Mouse (Mus musculus) heart, adult 2 months (tissue): ENCODE results near the gene F10. TPM values are rescaled to one million over a fixed set of nuclear protein-coding genes. Genes with fewer than 3 reads are reported as not detected.
"Not testable (repeated sequence)": the region's sequence is repeated elsewhere in the genome, so short reads cannot be mapped to it uniquely, and the experiment has no call there.

ENCODE experiments used
- DNase-seq, 2 experiments: peaks; one replicate each; pipeline ENCODE4 v3.0.0; 2021
- H3K27ac ChIP-seq: fragments of 200-600 bp; 2 replicates; pipeline ENCODE4 v1.8.1; 2022
- H3K27me3 ChIP-seq: fragments of 200-500 bp; 2 replicates; pipeline ENCODE4 v1.6.1; 2012; ENCODE audit warnings: mild to moderate bottlenecking, low read length, inconsistent platforms, mixed read lengths; ENCODE audit not compliant: control insufficient read depth, insufficient read depth
- H3K36me3 ChIP-seq: fragments of 200-500 bp; 2 replicates; pipeline ENCODE4 v1.6.1; 2012; ENCODE audit warnings: low read length, inconsistent platforms; ENCODE audit not compliant: control insufficient read depth, insufficient read depth
- H3K4me1 ChIP-seq: fragments of 200-500 bp; 2 replicates; pipeline ENCODE4 v1.6.1; 2011; ENCODE audit warnings: low read length; ENCODE audit not compliant: control insufficient read depth, insufficient read depth
- H3K4me3 ChIP-seq: fragments of 200-600 bp; 2 replicates; pipeline ENCODE4 v1.8.1; 2022
- H3K79me2 ChIP-seq: fragments of 200-500 bp; replicated peaks from 2 replicates; pipeline ENCODE4 v1.6.1; 2012; ENCODE audit warnings: mild to moderate bottlenecking, inconsistent platforms, low read length, moderate library complexity, mixed read lengths; ENCODE audit not compliant: control insufficient read depth, insufficient read depth
- H3K9ac ChIP-seq: fragments of 200-500 bp; 2 replicates; pipeline ENCODE4 v1.6.1; 2012; ENCODE audit warnings: low read depth, mild to moderate bottlenecking, control low read depth, inconsistent platforms, low read length, mixed read lengths
- CTCF ChIP-seq: fragments of 200-600 bp; IDR thresholded peaks from 2 replicates; pipeline ENCODE4 v1.8.1; 2022; ENCODE audit warnings: antibody characterized with exemption, mild to moderate bottlenecking, moderate library complexity
- EP300 ChIP-seq: fragments of 200-500 bp; IDR thresholded peaks from 2 replicates; pipeline ENCODE4 v1.6.1; 2011; ENCODE audit warnings: low read depth, low read length, control low read depth; ENCODE audit not compliant: insufficient read depth
- POLR2A ChIP-seq: fragments of 200-500 bp; IDR thresholded peaks from 2 replicates; pipeline ENCODE4 v1.6.1; 2011; ENCODE audit warnings: mild to moderate bottlenecking, low read depth, low read length, control low read depth; ENCODE audit not compliant: insufficient read depth
- WGBS: fragments of 180-500 bp; shearing (Covaris S2); methylation state at CpG from one replicate; pipeline ENCODE4 v1.1.7; 2018; 5-methylcytosine and 5-hydroxymethylcytosine counted together
- intact Hi-C: fragments of 180-260 bp; cut with DNase I; formaldehyde crosslinking; loops from one replicate; pipeline ENCODE4 v1.15.1; 2025
- polyA plus RNA-seq: library from polyadenylated mRNA; depleted of rRNA; stranded (reverse); fragments of >200 nt; gene quantifications from 2 replicates; pipeline ENCODE4 v1.2.3, GENCODE M21; 2012
- total RNA-seq, 2 experiments: library from RNA; stranded (reverse); gene quantifications; 2 replicates each; pipeline ENCODE4 v1.2.3; 2021

Gene F10
- total and polyA plus RNA-seq, 3 experiments = 0.33 to 0.96 (median 0.60) TPM

GRCm38 (mm10) chr8:13073255-13073654 lies 36.1 kb downstream of the F10 start:
- no peak for TF ChIP-seq EP300
- TF ChIP-seq POLR2A = no peak
- no peak for TF ChIP-seq CTCF
- H3K27me3 ChIP-seq = no peaks in the 10 kb centered on the region
- no peaks in the 10 kb centered on the region for H3K4me1 ChIP-seq
- no peak overlapping the region for H3K4me3 ChIP-seq
- WGBS = 92% methylated on average over 11 of the region's 11 CpGs
- H3K36me3 ChIP-seq = no peaks in the 10 kb centered on the region
- no peak overlapping the region for H3K9ac ChIP-seq
- no peaks in the 10 kb centered on the region for H3K79me2 ChIP-seq
- intact Hi-C loops = no loop called here
- H3K27ac ChIP-seq = no peak overlapping the region
- no peak for DNase-seq

GRCm38 (mm10) chr8:13075044-13075443 lies 37.9 kb downstream of the F10 start:
- 93% methylated on average over 8 of the region's 8 CpGs for WGBS
- no peaks in the 10 kb centered on the region for H3K27me3 ChIP-seq
- no peaks in the 10 kb centered on the region for H3K79me2 ChIP-seq
- H3K36me3 ChIP-seq = no peaks in the 10 kb centered on the region
- no peak overlapping the region for H3K9ac ChIP-seq
- intact Hi-C loops = no loop called here
- H3K27ac ChIP-seq = no peak overlapping the region
- no peak for DNase-seq
- TF ChIP-seq POLR2A = no peak
- TF ChIP-seq EP300 = no peak
- TF ChIP-seq CTCF = no peak
- no peak overlapping the region for H3K4me3 ChIP-seq
- H3K4me1 ChIP-seq = no peaks in the 10 kb centered on the region

- H3K27ac ChIP-seq, H3K36me3 ChIP-seq, H3K79me2 ChIP-seq, intact Hi-C loops, H3K27me3 ChIP-seq, H3K4me1 ChIP-seq, DNase-seq, H3K4me3 ChIP-seq, H3K9ac ChIP-seq: not testable (repeated sequence)
- 95% methylated on average over 1 of the region's 1 CpGs for WGBS
Measured at GRCm38 (mm10) chr8:13075579-13075978, 38.5 kb downstream of the F10 start.

GRCm38 (mm10) chr8:13077542-13077941 lies 40.4 kb downstream of the F10 start:
- 91% methylated on average over 7 of the region's 7 CpGs for WGBS
- DNase-seq = no peak
- H3K27ac ChIP-seq = no peak overlapping the region
- no peak for TF ChIP-seq POLR2A
- TF ChIP-seq EP300 = no peak
- TF ChIP-seq CTCF = no peak
- no peaks in the 10 kb centered on the region for H3K79me2 ChIP-seq
- intact Hi-C loops = no loop called here
- H3K4me1 ChIP-seq = no peaks in the 10 kb centered on the region
- H3K27me3 ChIP-seq = no peaks in the 10 kb centered on the region
- no peak overlapping the region for H3K9ac ChIP-seq
- no peak overlapping the region for H3K4me3 ChIP-seq
- no peaks in the 10 kb centered on the region for H3K36me3 ChIP-seq

GRCm38 (mm10) chr8:13104691-13105086 lies 67.6 kb downstream of the F10 start:
- peak; percentile 89 to 94 for DNase-seq
- Histone ChIP-seq H3K4me3 (peak overlapping the region; percentile 91), H3K36me3 (no peaks in the 10 kb centered on the region), H3K27ac (peak overlapping the region; percentile 94), H3K4me1 (peaks cover 8% of the 10 kb centered on the region), H3K9ac (peak overlapping the region; percentile 70), H3K79me2 (peaks cover 10% of the 10 kb centered on the region), H3K27me3 (no peaks in the 10 kb centered on the region)
- peak; percentile 84 for TF ChIP-seq POLR2A
- no peak for TF ChIP-seq CTCF
- peak; percentile 5; the same call in 1 of the 2 replicates for TF ChIP-seq EP300
- 0% methylated on average over 38 of the region's 45 CpGs for WGBS
- intact Hi-C loops = loop anchor here (2.0 to 10.0 kb wide), 6 partner anchors 54 to 432 kb away; partner anchors contain the start of genes Atp11a, Lamp1 and Tubgcp3

- Histone ChIP-seq H3K27me3 (no peaks in the 10 kb centered on the region), H3K27ac (peak within 1 kb of the TSS; percentile 97), H3K9ac (peak within 1 kb of the TSS; percentile 96), H3K79me2 (peaks cover 9% of the 10 kb centered on the region), H3K4me1 (peaks cover 8% of the 10 kb centered on the region), H3K4me3 (peak within 1 kb of the TSS; percentile 100), H3K36me3 (no peaks in the 10 kb centered on the region)
- intact Hi-C loops = loop anchor here (2.0 to 10.0 kb wide), 4 partner anchors 54 to 350 kb away; partner anchors contain the start of genes Atp11a and Lamp1
- peak; percentile 96 to 98 for DNase-seq
- under 1% methylated on average over 87 of the region's 87 CpGs for WGBS
- peak; percentile 78 for TF ChIP-seq CTCF
- peak; percentile 57 for TF ChIP-seq POLR2A
- no peak for TF ChIP-seq EP300
Measured at GRCm38 (mm10) chr8:13105087-13105881, 68.2 kb downstream of the F10 start, which contains the start of the genes Pcid2 and Cul4a. Gene Pcid2, minus strand, starts transcription at chr8:13105459. Gene Cul4a, plus strand, starts transcription at chr8:13105621.
